Mouse (Mus musculus) CH12.LX (cell line): ENCODE measurements around the gene Cend1. TPM values are rescaled to one million over a fixed set of nuclear protein-coding genes. Genes with fewer than 3 reads are reported as not detected.

Source experiments
- DNase-seq: peaks from one replicate; pipeline ENCODE4 v3.0.0-alpha.2; 2013; ENCODE audit errors: extremely low read depth
- H3K27ac ChIP-seq: 2 replicates; pipeline ENCODE4 v1.5.1; 2012; ENCODE audit warnings: low read depth, mild to moderate bottlenecking, control low read depth, moderate library complexity; ENCODE audit not compliant: insufficient read depth
- H3K27me3 ChIP-seq: replicated peaks from 2 replicates; pipeline ENCODE3; 2012; ENCODE audit warnings: inconsistent platforms
- H3K36me3 ChIP-seq, 2 experiments: replicated peaks in 1 of 2; 2 replicates each; pipeline versions ENCODE3 to v1.6.1; 2012; ENCODE audit warnings: inconsistent platforms in 1 of 2, low read length in 1 of 2, mild to moderate bottlenecking in 1 of 2, mixed read lengths in 1 of 2, moderate library complexity in 1 of 2; ENCODE audit not compliant: control insufficient read depth in 1 of 2, insufficient read depth in 1 of 2
- H3K4me1 ChIP-seq, 2 experiments: 2 replicates each; pipeline ENCODE4 v1.6.1; 2012; ENCODE audit warnings: inconsistent platforms in 1 of 2, moderate library complexity in 1 of 2; ENCODE audit not compliant: insufficient read depth in 2 of 2, control insufficient read depth in 1 of 2
- H3K4me2 ChIP-seq: 2 replicates; pipeline ENCODE4 v1.6.1; 2012; ENCODE audit warnings: low read depth, mild to moderate bottlenecking, control low read depth; ENCODE audit not compliant: poor library complexity, insufficient read depth, severe bottlenecking
- H3K4me3 ChIP-seq, 3 experiments: fragments of 150-350 bp in 1 of 3; sonication (generic) in 1 of 3; replicated peaks in 1 of 3; 2 replicates each; pipeline versions ENCODE3 to v1.5.1; 2011 to 2012; ENCODE audit warnings: low read depth in 2 of 3, low read length in 2 of 3, mild to moderate bottlenecking in 2 of 3, moderate library complexity in 2 of 3, control low read depth in 1 of 3, improper control_type of control experiment in 1 of 3, inconsistent platforms in 1 of 3, mixed read lengths in 1 of 3; ENCODE audit not compliant: poor library complexity in 1 of 3
- H3K79me2 ChIP-seq: replicated peaks from 2 replicates; pipeline ENCODE4 v1.6.1; 2012; ENCODE audit warnings: mild to moderate bottlenecking, moderate library complexity; ENCODE audit not compliant: control insufficient read depth, poor library complexity, insufficient read depth, severe bottlenecking; ENCODE audit errors: extremely low read depth
- H3K9ac ChIP-seq: 2 replicates; pipeline ENCODE4 v1.6.1; 2012; ENCODE audit warnings: low read depth, mild to moderate bottlenecking, control low read depth, moderate library complexity; ENCODE audit not compliant: insufficient read depth
- H3K9me3 ChIP-seq: replicated peaks from 2 replicates; pipeline ENCODE3; 2012; ENCODE audit warnings: low read length, inconsistent platforms, mixed read lengths
- CHD1 ChIP-seq: IDR thresholded peaks from 2 replicates; pipeline ENCODE4 v1.6.1; 2012; ENCODE audit warnings: low read depth, low read length, improper control_type of control experiment, inconsistent platforms
- CHD2 ChIP-seq: IDR thresholded peaks from 2 replicates; pipeline ENCODE4 v1.6.1; 2011; ENCODE audit warnings: low read length, improper control_type of control experiment
- CTCF ChIP-seq, 2 experiments: IDR thresholded peaks in 1 of 2; conservative IDR thresholded peaks in 1 of 2; 2 replicates each; pipeline ENCODE4 v1.5.1; 2011 to 2012; ENCODE audit warnings: low read depth in 2 of 2, low read length in 2 of 2, improper control_type of control experiment in 1 of 2, inconsistent platforms in 1 of 2, mild to moderate bottlenecking in 1 of 2, moderate library complexity in 1 of 2
- E2F4 ChIP-seq: IDR thresholded peaks from 2 replicates; pipeline ENCODE4 v1.6.1; 2011; ENCODE audit warnings: low read depth, low read length, improper control_type of control experiment; ENCODE audit not compliant: insufficient replicate concordance
- ELF1 ChIP-seq: IDR thresholded peaks from 2 replicates; pipeline ENCODE4 v1.6.1; 2014; ENCODE audit warnings: low read depth, mild to moderate bottlenecking, inconsistent platforms, low read length, improper control_type of control experiment
- GABPA ChIP-seq: IDR thresholded peaks from 2 replicates; pipeline ENCODE4 v1.6.1; 2012; ENCODE audit warnings: low read depth, low read length, improper control_type of control experiment, inconsistent platforms; ENCODE audit not compliant: insufficient replicate concordance
- HCFC1 ChIP-seq: IDR thresholded peaks from 2 replicates; pipeline ENCODE4 v1.6.1; 2012; ENCODE audit warnings: low read depth, mild to moderate bottlenecking, inconsistent platforms, low read length, improper control_type of control experiment
- IRF4 ChIP-seq: IDR thresholded peaks from 2 replicates; pipeline ENCODE4 v1.6.1; 2014; ENCODE audit warnings: low read depth, mild to moderate bottlenecking, inconsistent platforms, low read length, improper control_type of control experiment
- JUN ChIP-seq: IDR thresholded peaks from 2 replicates; pipeline ENCODE4 v1.6.1; 2011; ENCODE audit warnings: low read depth, mild to moderate bottlenecking, low read length, improper control_type of control experiment, moderate library complexity; ENCODE audit not compliant: insufficient read depth
- KAT2A ChIP-seq: IDR thresholded peaks from 2 replicates; pipeline ENCODE4 v1.6.1; 2012; ENCODE audit warnings: low read length, improper control_type of control experiment, inconsistent platforms; ENCODE audit not compliant: insufficient replicate concordance
- MAFK ChIP-seq: IDR thresholded peaks from 2 replicates; pipeline ENCODE4 v1.6.1; 2011; ENCODE audit warnings: low read length, improper control_type of control experiment; ENCODE audit not compliant: insufficient replicate concordance
- MAZ ChIP-seq: IDR thresholded peaks from 2 replicates; pipeline ENCODE4 v1.6.1; 2012; ENCODE audit warnings: low read depth, mild to moderate bottlenecking, inconsistent platforms, low read length, improper control_type of control experiment, moderate library complexity
- MEF2A ChIP-seq: IDR thresholded peaks from 2 replicates; pipeline ENCODE4 v1.6.1; 2014; ENCODE audit warnings: low read depth, mild to moderate bottlenecking, inconsistent platforms, low read length, improper control_type of control experiment, borderline replicate concordance
- MXI1 ChIP-seq: IDR thresholded peaks from 2 replicates; pipeline ENCODE4 v1.6.1; 2011; ENCODE audit warnings: mild to moderate bottlenecking, low read depth, low read length, improper control_type of control experiment
- MYC ChIP-seq: IDR thresholded peaks from 2 replicates; pipeline ENCODE4 v1.6.1; 2011; ENCODE audit warnings: low read depth, mild to moderate bottlenecking, improper control_type of control experiment, low read length
- NELFE ChIP-seq: IDR thresholded peaks from 2 replicates; pipeline ENCODE4 v1.6.1; 2011; ENCODE audit warnings: low read depth, low read length, improper control_type of control experiment
- NRF1 ChIP-seq: IDR thresholded peaks from 2 replicates; pipeline ENCODE4 v1.6.1; 2014; ENCODE audit warnings: low read depth, mild to moderate bottlenecking, inconsistent platforms, low read length, improper control_type of control experiment, moderate library complexity
- PAX5 ChIP-seq: IDR thresholded peaks from 2 replicates; pipeline ENCODE4 v1.6.1; 2012; ENCODE audit warnings: low read length, inconsistent platforms, mixed read lengths
- POLR2AphosphoS2 ChIP-seq: IDR thresholded peaks from 2 replicates; pipeline ENCODE4 v1.6.1; 2011; ENCODE audit warnings: low read depth, low read length, improper control_type of control experiment
- RAD21 ChIP-seq: IDR thresholded peaks from 2 replicates; pipeline ENCODE4 v1.6.1; 2011; ENCODE audit warnings: low read depth, mild to moderate bottlenecking, low read length, improper control_type of control experiment, moderate library complexity
- RCOR1 ChIP-seq: conservative IDR thresholded peaks from 2 replicates; pipeline ENCODE4 v1.6.1; 2012; ENCODE audit warnings: low read depth, mild to moderate bottlenecking, inconsistent platforms, low read length, improper control_type of control experiment
- SIN3A ChIP-seq: IDR thresholded peaks from 2 replicates; pipeline ENCODE4 v1.6.1; 2012; ENCODE audit warnings: low read length, improper control_type of control experiment, inconsistent platforms
- TCF12 ChIP-seq: IDR thresholded peaks from 2 replicates; pipeline ENCODE4 v1.6.1; 2014; ENCODE audit warnings: low read depth, mild to moderate bottlenecking, inconsistent platforms, low read length, improper control_type of control experiment
- UBTF ChIP-seq: IDR thresholded peaks from 2 replicates; pipeline ENCODE4 v1.6.1; 2012; ENCODE audit warnings: low read depth, mild to moderate bottlenecking, inconsistent platforms, low read length, improper control_type of control experiment, moderate library complexity
- USF1 ChIP-seq: IDR thresholded peaks from 2 replicates; pipeline ENCODE4 v1.6.1; 2014; ENCODE audit warnings: low read depth, mild to moderate bottlenecking, inconsistent platforms, low read length, improper control_type of control experiment
- USF2 ChIP-seq: conservative IDR thresholded peaks from 2 replicates; pipeline ENCODE4 v1.6.1; 2011; ENCODE audit warnings: low read depth, low read length, improper control_type of control experiment
- ZC3H11A ChIP-seq: IDR thresholded peaks from 2 replicates; pipeline ENCODE4 v1.6.1; 2012; ENCODE audit warnings: low read depth, mild to moderate bottlenecking, inconsistent platforms, low read length, improper control_type of control experiment
- ZKSCAN1 ChIP-seq: IDR thresholded peaks from 2 replicates; pipeline ENCODE4 v1.6.1; 2012; ENCODE audit warnings: low read depth, inconsistent platforms, low read length, improper control_type of control experiment, borderline replicate concordance
- ZMIZ1 ChIP-seq: IDR thresholded peaks from 2 replicates; pipeline ENCODE4 v1.6.1; 2012; ENCODE audit warnings: low read depth, mild to moderate bottlenecking, inconsistent platforms, low read length, improper control_type of control experiment
- ZNF384 ChIP-seq: IDR thresholded peaks from 2 replicates; pipeline ENCODE4 v1.6.1; 2012; ENCODE audit warnings: low read depth, low read length, improper control_type of control experiment, inconsistent platforms
- dilution Hi-C: fragments of 300-500 bp; cut with MboI; formaldehyde crosslinking; loops from 2 replicates; pipeline ENCODE4 v1.14.3; 2020; ENCODE audit warnings: low sequenced_read_pairs; ENCODE audit not compliant: extremely low pct_unique_long_range_greater_than_20kb, extremely low pct_ligation_motif_present
- in situ Hi-C: fragments of 300-500 bp; cut with MboI; formaldehyde crosslinking; loops from 3 replicates; pipeline ENCODE4 v1.14.3; 2019; ENCODE audit warnings: low sequenced_read_pairs, low pct_ligation_motif_present, low pct_unique_long_range_greater_than_20kb, mixed read lengths
- polyA plus RNA-seq: library from polyadenylated mRNA; unstranded; fragments of >175 nt; gene quantifications from 2 replicates; pipeline ENCODE4 v1.2.1, GENCODE M21; 2012; ENCODE audit warnings: low read depth; ENCODE audit not compliant: insufficient read length
- total RNA-seq, 2 experiments: library from RNA; depleted of rRNA; stranded (reverse); fragments of 300-350 nt in 1 of 2; fragments of >200 nt in 1 of 2; gene quantifications; 2 replicates each; pipeline ENCODE4 v1.2.3; 2012 to 2014

Cend1 gene
- total and polyA plus RNA-seq, 3 experiments, result not detected

DNA sequence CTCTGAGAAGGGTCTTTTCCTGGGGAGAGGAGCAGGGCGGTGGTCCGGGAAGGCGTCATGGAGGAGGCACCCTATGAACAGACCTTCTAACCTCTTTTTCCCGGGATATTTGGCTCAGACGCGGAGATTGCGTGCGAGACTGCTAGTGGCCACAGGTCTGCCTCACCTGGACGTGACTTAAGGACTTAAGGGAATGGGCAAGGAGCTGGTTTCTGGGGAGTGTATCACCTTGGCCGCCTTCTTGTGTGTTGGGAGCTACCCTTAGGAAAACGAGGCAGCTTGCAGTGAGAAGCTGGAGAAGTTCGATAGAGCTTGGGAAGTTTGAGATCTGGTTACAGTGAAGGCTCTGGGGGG lies 46.5 kb upstream of the Cend1 start:
- Histone ChIP-seq H3K27ac (no peak overlapping the region), H3K9ac (peak overlapping the region; percentile 40), H3K9me3 (no peaks in the 10 kb centered on the region), H3K36me3 (peaks cover 16 to 26% of the 10 kb centered on the region in 2 experiments), H3K4me1 (peaks cover 13 to 43% of the 10 kb centered on the region in 2 experiments), H3K4me3 (peak overlapping the region; percentile 74 to 96 (median 89)), H3K79me2 (peaks cover 22% of the 10 kb centered on the region), H3K27me3 (peaks cover 9% of the 10 kb centered on the region), H3K4me2 (peak overlapping the region; percentile 53)
- dilution Hi-C loops, result no loop called here
- TF ChIP-seq USF1 (no peak), ZNF384 (no peak), UBTF (no peak), RAD21 (no peak), ZKSCAN1 (no peak), TCF12 (no peak), CTCF (conservative IDR thresholded peaks at IDR 0.05 in 1 of 2, IDR thresholded peaks at IDR 0.05 in 1 of 2; ENCODE audit: low read depth in 2 of 2, low read length in 2 of 2) (no peak), SIN3A (no peak), NELFE (no peak), PAX5 (no peak), KAT2A (no peak), RCOR1 (no peak), E2F4 (no peak), MAFK (no peak), MYC (no peak), ZC3H11A (no peak), CHD1 (no peak), ZMIZ1 (no peak), CHD2 (no peak)
- no peak for DNase-seq
- in situ Hi-C loops, result no loop called here

DNA sequence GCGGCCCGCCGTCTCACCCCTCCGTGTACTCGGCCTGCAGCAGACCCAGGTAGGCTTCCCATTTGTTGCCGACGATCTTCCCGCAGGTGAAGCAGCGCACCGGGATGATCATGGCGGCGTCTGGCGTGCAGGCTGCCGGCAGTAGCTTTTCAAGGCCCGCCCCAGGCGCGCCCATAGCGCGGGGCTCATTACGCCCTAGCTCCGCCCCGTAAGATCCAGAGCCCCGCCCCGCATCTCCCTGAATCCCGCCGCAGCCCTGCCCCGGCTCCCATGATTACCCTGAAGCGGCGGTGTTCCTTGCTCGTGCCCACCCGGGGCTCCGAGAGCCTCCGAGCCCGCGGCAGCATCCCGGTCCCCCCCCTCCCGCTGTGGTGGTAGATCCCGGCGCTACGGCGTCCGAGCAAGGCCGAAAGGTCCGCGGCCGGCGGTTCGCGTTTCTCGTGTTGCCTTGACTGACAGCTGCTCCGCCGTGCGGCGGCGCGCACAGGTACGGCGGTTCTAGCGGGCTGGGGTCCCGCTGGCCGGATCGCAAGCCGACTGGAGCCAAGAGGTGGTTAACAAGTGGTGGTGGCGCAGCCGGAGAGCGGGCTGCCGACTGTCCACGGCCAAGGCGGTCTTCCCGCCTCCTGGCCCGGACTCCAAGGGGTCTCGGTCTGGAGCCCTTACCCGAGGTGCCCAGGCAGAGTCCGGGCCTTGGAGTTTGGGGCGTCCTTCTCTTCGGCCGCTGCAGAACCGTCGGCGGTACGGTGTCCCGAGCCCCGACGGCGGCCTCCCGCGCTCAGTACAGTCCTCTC lies 45.9 kb upstream of the Cend1 start, which contains the start of the genes Polr2l and Tspan4:
TSS of gene Polr2l (minus strand) at position 122 of the 794 bp plus-strand sequence.
TSS of gene Tspan4 (plus strand) at position 230 of the 794 bp plus-strand sequence.
- peak; percentile 79 for DNase-seq
- H3K4me3 ChIP-seq, result peak within 1 kb of the TSS; percentile 74 to 96 (median 89)
- peaks cover 22% of the 10 kb centered on the region for H3K79me2 ChIP-seq
- H3K27ac ChIP-seq, result no peak within 1 kb of the TSS
- H3K36me3 ChIP-seq, result peaks cover 21 to 32% of the 10 kb centered on the region in 2 experiments
- H3K9me3 ChIP-seq, result no peaks in the 10 kb centered on the region
- dilution Hi-C loops, result no loop called here
- peak within 1 kb of the TSS; percentile 51 for H3K9ac ChIP-seq
- H3K4me2 ChIP-seq, result peak within 1 kb of the TSS; percentile 86
- peaks cover 9% of the 10 kb centered on the region for H3K27me3 ChIP-seq
- in situ Hi-C loops, result no loop called here
- peaks cover 18 to 40% of the 10 kb centered on the region in 2 experiments for H3K4me1 ChIP-seq
- TF ChIP-seq JUN, result no peak
- TF ChIP-seq RCOR1, result 0 out of 2 replicates have a peak, but pooled peaks have one; percentile 51
- TF ChIP-seq SIN3A, result peak; percentile 98
- peak; percentile 74 for TF ChIP-seq ELF1
- no peak for TF ChIP-seq USF1
- TF ChIP-seq ZMIZ1, result peak; percentile 70; the same call in 1 of the 2 replicates
- no peak for TF ChIP-seq PAX5
- no peak for TF ChIP-seq RAD21
- TF ChIP-seq HCFC1, result peak; percentile 89
- TF ChIP-seq IRF4, result 0 out of 2 replicates have a peak, but pooled peaks have one; percentile 49
- no peak for TF ChIP-seq ZC3H11A
- TF ChIP-seq GABPA, result no peak; the same call in 1 of the 2 replicates
- no peak for TF ChIP-seq MAZ
- TF ChIP-seq UBTF, result no peak
- TF ChIP-seq MXI1, result peak; percentile 100
- no peak for TF ChIP-seq USF2
- TF ChIP-seq POLR2AphosphoS2, result no peak
- TF ChIP-seq ZKSCAN1, result no peak
- 0 out of 2 replicates have a peak, but pooled peaks have one; percentile 45 for TF ChIP-seq MEF2A
- peak; percentile 9; the same call in 1 of the 2 replicates for TF ChIP-seq NRF1
